8 mouse cellular contexts compared by ENCODE assay signal in genomic region chr1:162186470-162187351, GRCm38 (mm10).
DNase-seq lines count a peak whose midpoint lies in the region; ATAC-seq lines count a peak whose summit lies in the region.

No protein-coding gene starts in this region.

- no peaks in the 10 kb centered on the region for H3K36me3 ChIP-seq in forebrain, embryonic 10.5 days (replicated peaks)
- no peaks in the 10 kb centered on the region for H3K36me3 ChIP-seq in forebrain, embryonic 11.5 days (ENCODE audit: control insufficient read depth, insufficient read depth, low read length)
- no peaks in the 10 kb centered on the region for H3K36me3 ChIP-seq in heart, embryonic 10.5 days
- no peaks in the 10 kb centered on the region for H3K36me3 ChIP-seq in limb, embryonic 10.5 days

- H3K4me2 ChIP-seq in forebrain, embryonic 11.5 days (ENCODE audit: low read depth, low read length, severe bottlenecking) = no peak overlapping the region

- ATAC-seq in forebrain, embryonic 11.5 days (replicated peaks; ENCODE audit: low FRiP score) = no peak

- H3K9ac ChIP-seq in forebrain, embryonic 11.5 days (ENCODE audit: low read length) = no peak overlapping the region

- H3K27ac ChIP-seq in forebrain, embryonic 10.5 days = peak overlapping the region; percentile 32
- H3K27ac ChIP-seq in forebrain, embryonic 11.5 days (ENCODE audit: low read depth, low read length) = no peak overlapping the region
- peak overlapping the region; percentile 79 for H3K27ac ChIP-seq in heart, embryonic 10.5 days
- H3K27ac ChIP-seq in limb, embryonic 10.5 days = peak overlapping the region; percentile 93

- no peak overlapping the region for H3K4me3 ChIP-seq in forebrain, embryonic 10.5 days
- H3K4me3 ChIP-seq in forebrain, embryonic 11.5 days (ENCODE audit: low read depth, low read length) = no peak overlapping the region
- H3K4me3 ChIP-seq in heart, embryonic 10.5 days = no peak overlapping the region
- H3K4me3 ChIP-seq in limb, embryonic 10.5 days = 0 out of 2 replicates have a peak overlapping the region, but pooled peaks have one; percentile 13

- H3K27me3 ChIP-seq in forebrain, embryonic 10.5 days (ENCODE audit: poor library complexity, severe bottlenecking) = no peaks in the 10 kb centered on the region
- no peaks in the 10 kb centered on the region for H3K27me3 ChIP-seq in forebrain, embryonic 11.5 days (ENCODE audit: control insufficient read depth, insufficient read depth, low read length)
- H3K27me3 ChIP-seq in heart, embryonic 10.5 days (ENCODE audit: insufficient read depth, poor library complexity, severe bottlenecking) = no peaks in the 10 kb centered on the region
- H3K27me3 ChIP-seq in limb, embryonic 10.5 days (ENCODE audit: low read depth, poor library complexity, severe bottlenecking) = no peaks in the 10 kb centered on the region

- no peaks in the 10 kb centered on the region for H3K9me3 ChIP-seq in forebrain, embryonic 10.5 days
- H3K9me3 ChIP-seq in forebrain, embryonic 11.5 days (ENCODE audit: control insufficient read depth, low read length) = no peaks in the 10 kb centered on the region
- H3K9me3 ChIP-seq in heart, embryonic 10.5 days = no peaks in the 10 kb centered on the region
- no peaks in the 10 kb centered on the region for H3K9me3 ChIP-seq in limb, embryonic 10.5 days (replicated peaks)

- no peak for DNase-seq in forebrain, embryonic 10.5 days (ENCODE audit: extremely low spot score, low spot score)
- no peak for DNase-seq in forebrain, embryonic 11.5 days (ENCODE audit: low spot score)
- peak; percentile 36 for DNase-seq in MN1 (ENCODE audit: low spot score)
- no peak for DNase-seq in heart, embryonic 10.5 days (ENCODE audit: low spot score)
- DNase-seq in limb, embryonic 10.5 days (ENCODE audit: low spot score) = peak; percentile 58
- DNase-seq in adrenal gland, postnatal 25 days = no peak
- DNase-seq in frontal cortex, postnatal 10 days (ENCODE audit: low spot score in 2 of 2) = no peak
- DNase-seq in spleen, postnatal 14 days (ENCODE audit: low spot score in 2 of 2) = no peak

- 75% methylated on average over 7 of the region's 7 CpGs for WGBS in forebrain, embryonic 10.5 days
- WGBS in forebrain, embryonic 11.5 days = 68% methylated on average over 7 of the region's 7 CpGs
- WGBS in heart, embryonic 10.5 days = 62% methylated on average over 7 of the region's 7 CpGs
- 32% methylated on average over 7 of the region's 7 CpGs for WGBS in limb, embryonic 10.5 days

- H3K4me1 ChIP-seq in forebrain, embryonic 10.5 days = peaks cover 31% of the 10 kb centered on the region
- H3K4me1 ChIP-seq in forebrain, embryonic 11.5 days (replicated peaks; ENCODE audit: control insufficient read depth, insufficient read depth, low read length) = peaks cover 2% of the 10 kb centered on the region; the same call in 1 of the 2 replicates
- H3K4me1 ChIP-seq in heart, embryonic 10.5 days = peaks cover 30% of the 10 kb centered on the region
- H3K4me1 ChIP-seq in limb, embryonic 10.5 days = peaks cover 63% of the 10 kb centered on the region

Comparison
In these comparisons a context has a peak if more than half of its experiments do, and no peak if none do; other contexts are left out.
1. DNase-seq: peak in MN1 (single experiment) and limb, embryonic 10.5 days (single experiment); none in forebrain, embryonic 10.5 days (single experiment), forebrain, embryonic 11.5 days (single experiment), heart, embryonic 10.5 days (single experiment), adrenal gland, postnatal 25 days (single experiment), frontal cortex, postnatal 10 days (0 of 2) and spleen, postnatal 14 days (0 of 2).